Mouse (Mus musculus) left cerebral cortex, postnatal 4 days (tissue): Measurements from ENCODE around the gene Npas1. TPM values are rescaled to one million over a fixed set of nuclear protein-coding genes. Genes with fewer than 3 reads are reported as not detected.

Experiments
- DNase-seq: peaks from one replicate; pipeline ENCODE4 v3.0.0-alpha.2; 2022
- intact Hi-C: fragments of 180-260 bp; cut with DNase I; formaldehyde crosslinking; loops from one replicate; pipeline ENCODE4 v1.15.1; 2025
- total RNA-seq, 2 experiments: library from RNA; stranded (reverse); gene quantifications; 2 replicates each; pipeline ENCODE4 v1.2.3; 2021

Npas1 gene
- 10 to 100 TPM; 22.8 to 24.6 TPM for total RNA-seq

GRCm38 (mm10) chr7:16477628-16478027 lies at the start of gene Npas1:
Gene Npas1, minus strand, starts transcription at chr7:16477728.
- no peak for DNase-seq
- intact Hi-C loops = no loop called here

GRCm38 (mm10) chr7:16525995-16526394 lies 48.5 kb upstream of the Npas1 start:
- intact Hi-C loops = no loop called here
- DNase-seq = no peak

- intact Hi-C loops = no loop called here
- DNase-seq = no peak
Measured at GRCm38 (mm10) chr7:16525448-16525847, 47.9 kb upstream of the Npas1 start.

GRCm38 (mm10) chr7:16524308-16524707 lies 46.8 kb upstream of the Npas1 start:
- DNase-seq = peak; percentile 78
- intact Hi-C loops = no loop called here

GRCm38 (mm10) chr7:16519310-16519709 lies 41.8 kb upstream of the Npas1 start:
- DNase-seq = no peak
- intact Hi-C loops = no loop called here

GRCm38 (mm10) chr7:16517198-16517597 lies 39.7 kb upstream of the Npas1 start:
- no peak for DNase-seq
- intact Hi-C loops = no loop called here

- intact Hi-C loops = no loop called here
- DNase-seq = peak; percentile 46
Measured at GRCm38 (mm10) chr7:16507284-16507683, 29.8 kb upstream of the Npas1 start.

GRCm38 (mm10) chr7:16505226-16505593 lies 27.7 kb upstream of the Npas1 start:
- DNase-seq = no peak
- intact Hi-C loops = no loop called here

GRCm38 (mm10) chr7:16504573-16505225 lies 27.2 kb upstream of the Npas1 start:
- intact Hi-C loops = no loop called here
- DNase-seq = peak; percentile 26

- intact Hi-C loops = no loop called here
- DNase-seq = no peak
Measured at GRCm38 (mm10) chr7:16501571-16501970, 24.0 kb upstream of the Npas1 start.

GRCm38 (mm10) chr7:16499671-16500104 lies 22.2 kb upstream of the Npas1 start:
- intact Hi-C loops = no loop called here
- peak; percentile 19 for DNase-seq

- intact Hi-C loops = no loop called here
- DNase-seq = no peak
Measured at GRCm38 (mm10) chr7:16496260-16496659, 18.7 kb upstream of the Npas1 start.

- intact Hi-C loops = loop anchor here (5.0 kb wide), 1 partner anchor 124 kb away; no protein-coding TSS in a partner anchor
- DNase-seq = peak; percentile 37
Measured at GRCm38 (mm10) chr7:16493361-16493760, 15.8 kb upstream of the Npas1 start.

GRCm38 (mm10) chr7:16492211-16492610 lies 14.7 kb upstream of the Npas1 start:
- no peak for DNase-seq
- intact Hi-C loops = loop anchor here (5.0 kb wide), 1 partner anchor 125 kb away; no protein-coding TSS in a partner anchor

GRCm38 (mm10) chr7:16491759-16492158 lies 14.2 kb upstream of the Npas1 start:
- intact Hi-C loops = loop anchor here (5.0 kb wide), 1 partner anchor 126 kb away; no protein-coding TSS in a partner anchor
- peak; percentile 66 for DNase-seq

GRCm38 (mm10) chr7:16489948-16490347 lies 12.4 kb upstream of the Npas1 start:
- intact Hi-C loops = loop anchor here (5.0 kb wide), 1 partner anchor 127 kb away; no protein-coding TSS in a partner anchor
- peak; percentile 33 for DNase-seq

GRCm38 (mm10) chr7:16488816-16489215 lies 11.3 kb upstream of the Npas1 start:
- intact Hi-C loops = no loop called here
- no peak for DNase-seq

- intact Hi-C loops = no loop called here
- DNase-seq = no peak
Measured at GRCm38 (mm10) chr7:16476600-16476989, 933 bp downstream of the Npas1 start.

- intact Hi-C loops = no loop called here
- DNase-seq = no peak
Measured at GRCm38 (mm10) chr7:16475764-16476599, 1.5 kb downstream of the Npas1 start.

- no peak for DNase-seq
- intact Hi-C loops = no loop called here
Measured at GRCm38 (mm10) chr7:16475321-16475720, 2.2 kb downstream of the Npas1 start.

- intact Hi-C loops = no loop called here
Measured at GRCm38 (mm10) chr7:16474445-16474844, 3.1 kb downstream of the Npas1 start.

GRCm38 (mm10) chr7:16473847-16474246 lies 3.7 kb downstream of the Npas1 start:
- intact Hi-C loops = no loop called here
- DNase-seq = no peak

More at GRCm38 (mm10) chr7:16474445-16474844, 3.1 kb downstream of the Npas1 start:
- DNase-seq = no peak
